ENCODE assay signal across 8 mouse cellular contexts in the genomic region with DNA sequence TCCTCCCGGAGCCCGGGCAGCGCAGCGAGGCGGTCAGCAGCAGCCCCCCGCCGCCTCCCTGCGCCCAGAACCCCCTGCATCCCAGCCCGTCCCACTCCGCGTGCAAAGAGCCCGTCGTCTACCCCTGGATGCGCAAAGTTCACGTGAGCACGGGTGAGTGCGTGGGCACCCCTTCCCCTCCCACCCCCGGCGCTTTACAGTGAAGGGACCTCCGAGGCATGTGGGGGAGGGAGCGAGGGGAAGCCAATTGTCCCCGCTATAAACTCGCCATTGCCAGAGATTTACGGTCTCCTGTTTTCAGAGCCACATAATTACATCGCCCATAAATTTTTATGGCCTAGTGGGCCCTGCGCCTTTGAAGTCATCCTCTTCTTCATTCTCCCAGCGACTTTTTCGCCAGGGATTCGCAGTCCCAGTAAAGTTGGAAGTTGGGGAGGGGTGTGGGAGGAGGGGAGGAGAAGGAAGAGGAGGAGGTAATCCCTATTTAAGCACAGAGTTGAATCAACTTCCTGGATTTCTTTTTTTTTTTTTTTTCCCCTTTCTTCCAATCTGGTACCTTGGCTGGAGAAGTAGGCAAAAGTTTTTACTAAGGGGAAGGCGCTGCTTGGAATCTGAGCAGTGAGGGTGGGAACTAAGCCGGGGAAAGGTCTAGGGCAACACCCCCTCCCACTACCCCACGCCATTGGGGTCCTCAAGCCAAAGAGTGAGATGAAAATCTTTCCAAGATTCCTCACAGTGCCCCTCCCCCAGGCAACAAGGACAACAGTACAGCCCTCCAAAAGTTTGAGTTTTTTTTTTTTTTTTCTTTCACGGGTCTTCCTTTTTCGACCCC. TPM values are rescaled to one million over a fixed set of nuclear protein-coding genes. Genes with fewer than 3 reads are reported as not detected.
DNase-seq lines count a peak whose midpoint lies in the region; ATAC-seq lines count a peak whose summit lies in the region.

No protein-coding gene starts in this region.

- H3K9me3 ChIP-seq in lung, embryonic 15.5 days, result no peaks in the 10 kb centered on the region
- no peaks in the 10 kb centered on the region for H3K9me3 ChIP-seq in forebrain, embryonic 14.5 days (replicated peaks; ENCODE audit: control insufficient read depth, low read length)
- H3K9me3 ChIP-seq in midbrain, embryonic 16.5 days (replicated peaks; ENCODE audit: control insufficient read depth, low read length, poor library complexity, severe bottlenecking), result no peaks in the 10 kb centered on the region

- peak; percentile 72 for ATAC-seq in lung, embryonic 15.5 days (ENCODE audit: borderline replicate concordance, extremely low read depth, low FRiP score, low TSS enrichment)
- ATAC-seq in forebrain, embryonic 14.5 days, result no peak
- no peak for ATAC-seq in midbrain, embryonic 16.5 days

- peak overlapping the region; percentile 58 for H3K4me3 ChIP-seq in lung, embryonic 15.5 days
- H3K4me3 ChIP-seq in forebrain, embryonic 14.5 days (ENCODE audit: low read depth, low read length), result peak overlapping the region; percentile 6; the same call in 1 of the 2 replicates
- H3K4me3 ChIP-seq in midbrain, embryonic 16.5 days (ENCODE audit: low read depth, low read length), result no peak overlapping the region

- H3K9ac ChIP-seq in lung, embryonic 15.5 days, result peak overlapping the region; percentile 77
- H3K9ac ChIP-seq in forebrain, embryonic 14.5 days (ENCODE audit: low read length), result no peak overlapping the region
- no peak overlapping the region for H3K9ac ChIP-seq in midbrain, embryonic 16.5 days (ENCODE audit: low read depth, low read length)

- H3K4me1 ChIP-seq in lung, embryonic 15.5 days, result peaks cover 18% of the 10 kb centered on the region; the same call in 1 of the 2 replicates
- H3K4me1 ChIP-seq in forebrain, embryonic 14.5 days (ENCODE audit: control insufficient read depth, insufficient read depth, low read length), result no peaks in the 10 kb centered on the region
- H3K4me1 ChIP-seq in midbrain, embryonic 16.5 days (ENCODE audit: control insufficient read depth, insufficient read depth, low read length), result no peaks in the 10 kb centered on the region

- peak overlapping the region; percentile 99 for H3K27ac ChIP-seq in lung, embryonic 15.5 days
- no peak overlapping the region for H3K27ac ChIP-seq in forebrain, embryonic 14.5 days (ENCODE audit: low read depth, low read length)
- H3K27ac ChIP-seq in midbrain, embryonic 16.5 days (ENCODE audit: low read length), result no peak overlapping the region

- peak overlapping the region; percentile 70 for H3K4me2 ChIP-seq in lung, embryonic 15.5 days
- H3K4me2 ChIP-seq in forebrain, embryonic 14.5 days (ENCODE audit: low read length), result peak overlapping the region; percentile 31
- H3K4me2 ChIP-seq in midbrain, embryonic 16.5 days (ENCODE audit: low read length), result peak overlapping the region; percentile 12; the same call in 1 of the 2 replicates

- no peaks in the 10 kb centered on the region for H3K36me3 ChIP-seq in lung, embryonic 15.5 days
- H3K36me3 ChIP-seq in forebrain, embryonic 14.5 days (ENCODE audit: control insufficient read depth, insufficient read depth, low read length), result no peaks in the 10 kb centered on the region
- no peaks in the 10 kb centered on the region for H3K36me3 ChIP-seq in midbrain, embryonic 16.5 days (ENCODE audit: control insufficient read depth, insufficient read depth, low read length)

- DNase-seq in lung, postnatal 25 days (ENCODE audit: low spot score), result no peak
- DNase-seq in forebrain, embryonic 14.5 days (ENCODE audit: low spot score), result no peak
- peak; percentile 84 for DNase-seq in kidney, postnatal 14 days
- no peak for DNase-seq in cerebellum, adult 8-10 months
- no peak for DNase-seq in cerebellum, postnatal 10 days
- DNase-seq in cerebellum, postnatal 14 days, result no peak

- H3K27me3 ChIP-seq in lung, embryonic 15.5 days, result peaks cover 62% of the 10 kb centered on the region
- H3K27me3 ChIP-seq in forebrain, embryonic 14.5 days (replicated peaks; ENCODE audit: control insufficient read depth, insufficient read depth, low read length), result peaks cover 100% of the 10 kb centered on the region
- peaks cover 90% of the 10 kb centered on the region for H3K27me3 ChIP-seq in midbrain, embryonic 16.5 days (ENCODE audit: control insufficient read depth, insufficient read depth, low read depth, low read length)

- under 1% methylated on average over 26 of the region's 34 CpGs for WGBS in lung, embryonic 15.5 days
- WGBS in forebrain, embryonic 14.5 days, result 0% methylated on average over 29 of the region's 34 CpGs
- 2% methylated on average over 26 of the region's 34 CpGs for WGBS in midbrain, embryonic 16.5 days

RNA-seq across cellular contexts. Expression of gene Hoxb4, which starts 1.2 kb away (rescaled TPM):
- 4.3 and 4.4 TPM in 2 replicates for polyA plus RNA-seq in lung, embryonic 15.5 days (2015; fragmentation: Nextera tagmentation; extraction: Ambion mirVana)
- not detected in 2 replicates for polyA plus RNA-seq in forebrain, embryonic 14.5 days (2014; fragmentation: Nextera tagmentation; extraction: Ambion mirVana)
- not detected in 2 replicates for polyA plus RNA-seq in midbrain, embryonic 16.5 days (2015; fragmentation: Nextera tagmentation; extraction: Ambion mirVana)

RNA-seq across cellular contexts. Expression of gene Hoxb3, which starts 3.8 kb away (rescaled TPM):
- polyA plus RNA-seq in lung, embryonic 15.5 days (2015; fragmentation: Nextera tagmentation; extraction: Ambion mirVana), result 3.0 and 3.8 TPM in 2 replicates
- not detected in 2 replicates for polyA plus RNA-seq in forebrain, embryonic 14.5 days (2014; fragmentation: Nextera tagmentation; extraction: Ambion mirVana)
- not detected in 2 replicates for polyA plus RNA-seq in midbrain, embryonic 16.5 days (2015; fragmentation: Nextera tagmentation; extraction: Ambion mirVana)

RNA-seq across cellular contexts. Expression of gene Hoxb5, which starts 16.2 kb away (rescaled TPM):
- 46.1 and 54.1 TPM in 2 replicates for polyA plus RNA-seq in lung, embryonic 15.5 days (2015; fragmentation: Nextera tagmentation; extraction: Ambion mirVana)
- polyA plus RNA-seq in forebrain, embryonic 14.5 days (2014; fragmentation: Nextera tagmentation; extraction: Ambion mirVana), result 0.15 TPM in 1 of 2 replicates, not detected in the other
- polyA plus RNA-seq in midbrain, embryonic 16.5 days (2015; fragmentation: Nextera tagmentation; extraction: Ambion mirVana), result 0.14 TPM in 1 of 2 replicates, not detected in the other

RNA-seq across cellular contexts. Expression of gene Hoxb6, which starts 27.0 kb away (rescaled TPM):
- polyA plus RNA-seq in lung, embryonic 15.5 days (2015; fragmentation: Nextera tagmentation; extraction: Ambion mirVana), result 15.2 and 16.9 TPM in 2 replicates
- polyA plus RNA-seq in forebrain, embryonic 14.5 days (2014; fragmentation: Nextera tagmentation; extraction: Ambion mirVana), result not detected in 2 replicates
- not detected in 2 replicates for polyA plus RNA-seq in midbrain, embryonic 16.5 days (2015; fragmentation: Nextera tagmentation; extraction: Ambion mirVana)

RNA-seq across cellular contexts. Expression of gene Hoxb2, which starts 31.0 kb away (rescaled TPM):
- 36.9 and 39.2 TPM in 2 replicates for polyA plus RNA-seq in lung, embryonic 15.5 days (2015; fragmentation: Nextera tagmentation; extraction: Ambion mirVana)
- not detected in 2 replicates for polyA plus RNA-seq in forebrain, embryonic 14.5 days (2014; fragmentation: Nextera tagmentation; extraction: Ambion mirVana)
- 0.11 and 0.21 TPM in 2 replicates for polyA plus RNA-seq in midbrain, embryonic 16.5 days (2015; fragmentation: Nextera tagmentation; extraction: Ambion mirVana)

Comparison
In these comparisons a context has a peak if more than half of its experiments do, and no peak if none do; other contexts are left out.
1. H3K4me2 ChIP-seq: peak in every context shown above with its lines; median percentile 70 in lung, embryonic 15.5 days; 31 in forebrain, embryonic 14.5 days; 12 in midbrain, embryonic 16.5 days.
2. RNA of gene Hoxb5, which starts 16.2 kb away (polyA plus RNA-seq): 46.1 to 54.1 TPM in lung, embryonic 15.5 days; 0.15 TPM in forebrain, embryonic 14.5 days and 0.14 TPM in midbrain, embryonic 16.5 days; every median in the first group is over 10 times any median in the second.